Mouse (Mus musculus): ENCODE measurements around the gene Gm49510.

DNA sequence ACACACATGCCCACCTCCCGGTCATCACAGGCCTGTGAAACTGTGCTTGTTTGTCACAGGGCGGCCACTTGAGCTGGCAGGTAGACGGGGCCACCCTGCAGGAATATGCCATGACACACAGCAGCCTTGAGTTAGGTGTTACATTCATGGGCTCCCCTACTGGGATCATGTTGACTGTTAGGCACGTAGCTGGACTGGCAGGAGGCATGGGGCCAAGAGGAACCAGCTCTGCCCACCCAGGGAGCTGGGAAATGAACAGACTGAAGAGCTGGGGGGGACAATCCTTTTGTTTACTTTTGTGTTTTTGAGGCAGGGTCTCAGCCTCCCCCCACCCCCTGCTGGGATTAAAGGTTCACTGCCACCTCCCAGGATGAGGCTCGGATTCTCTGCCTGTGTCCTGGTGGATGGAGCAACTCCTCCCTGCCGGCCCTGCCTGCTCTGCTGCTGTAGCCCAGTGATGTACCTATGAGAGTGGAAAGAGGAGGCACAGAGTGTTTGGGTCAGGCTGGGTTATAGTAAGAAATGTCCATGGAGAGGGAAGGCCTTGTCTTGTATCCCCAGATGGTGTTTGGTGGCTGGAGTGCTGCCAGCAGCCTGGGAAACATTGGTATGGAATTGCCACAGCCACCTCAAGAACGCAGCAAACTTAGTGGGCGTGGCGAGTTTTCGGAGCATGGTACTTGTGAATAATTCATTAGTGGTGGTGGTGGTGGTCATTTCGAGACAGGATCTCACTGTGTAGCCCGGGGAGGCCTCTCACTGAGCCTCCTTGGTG is 16.8 kb downstream of the Gm49510 start:
- TF ChIP-seq USF2 (conservative IDR thresholded peaks at IDR 0.05; ENCODE audit: low read depth, low read length) (no peak), SIN3A (IDR thresholded peaks at IDR 0.05; ENCODE audit: low read length) (no peak)
